Mouse (Mus musculus) T-cell, adult 2 months (primary cell): ENCODE measurements at regions not wholly inside any gene's neighbourhood (a gene's known extent, or its start where the extent isn't known, plus 50 kb on each side); places are given as distances from the start of the nearest gene placed in this dataset.

Experiments used
- DNase-seq: peaks from one replicate; pipeline ENCODE4 v3.0.0; 2022; ENCODE audit warnings: low spot score

DNA sequence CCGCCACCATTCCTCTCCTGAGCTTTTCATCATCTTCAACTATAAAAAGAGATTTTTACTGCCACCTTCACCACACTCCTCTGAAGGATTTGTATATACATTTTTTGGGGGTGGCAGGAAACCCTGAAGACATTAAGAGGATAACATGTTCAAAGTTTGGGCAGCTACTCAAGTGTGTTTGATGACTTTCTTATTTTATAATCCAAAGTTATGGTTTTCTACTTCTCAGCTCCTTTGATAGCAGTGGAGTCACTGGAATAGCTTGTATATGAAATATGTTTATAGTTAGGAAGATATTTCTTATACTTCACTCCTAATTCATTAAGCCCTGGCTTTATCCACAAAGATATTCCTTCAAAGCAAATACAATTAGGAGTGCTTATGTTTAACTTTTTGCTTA lies 229.5 kb upstream of the Lcorl start:
- no peak for DNase-seq

DNA sequence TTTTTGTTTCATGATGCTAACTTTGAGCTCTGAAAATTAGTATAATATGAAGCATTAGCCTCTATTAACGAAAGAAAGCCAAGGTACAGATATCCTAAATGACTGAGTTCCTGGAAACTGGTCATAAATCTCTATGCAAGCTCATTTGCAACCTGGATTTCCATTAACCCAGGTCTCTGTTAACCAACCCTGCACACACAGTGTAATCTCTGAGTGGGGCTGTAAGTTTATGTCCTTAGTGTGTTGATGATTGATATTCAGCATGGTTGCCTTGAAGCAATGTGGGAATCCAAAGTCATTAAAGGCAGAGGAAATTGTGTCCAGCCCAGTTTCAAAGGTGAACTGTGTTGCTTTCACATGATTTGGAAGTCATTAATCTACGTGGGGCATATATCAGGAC lies 225.9 kb upstream of the Lcorl start:
- DNase-seq: no peak

DNA sequence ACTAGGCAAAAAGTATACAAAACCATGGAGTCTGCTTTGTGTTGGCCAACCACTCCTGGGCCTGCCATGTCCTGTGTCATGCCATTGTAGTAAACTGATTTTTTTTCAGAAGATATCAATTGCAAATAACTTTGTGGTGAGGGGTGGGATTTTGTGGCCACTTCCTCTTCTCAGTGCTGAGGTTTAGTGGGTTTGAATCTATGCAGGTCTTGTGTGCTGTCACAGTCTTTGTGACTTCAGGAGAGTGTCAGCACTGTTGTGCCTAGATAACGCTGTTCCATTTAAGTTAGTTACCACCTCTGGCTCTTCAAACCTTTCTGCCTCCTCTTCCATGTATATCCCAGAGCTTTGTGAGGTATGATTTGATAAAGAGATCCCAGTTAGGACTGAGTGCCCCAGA lies 216.3 kb upstream of the Lcorl start:
- DNase-seq: no peak

DNA sequence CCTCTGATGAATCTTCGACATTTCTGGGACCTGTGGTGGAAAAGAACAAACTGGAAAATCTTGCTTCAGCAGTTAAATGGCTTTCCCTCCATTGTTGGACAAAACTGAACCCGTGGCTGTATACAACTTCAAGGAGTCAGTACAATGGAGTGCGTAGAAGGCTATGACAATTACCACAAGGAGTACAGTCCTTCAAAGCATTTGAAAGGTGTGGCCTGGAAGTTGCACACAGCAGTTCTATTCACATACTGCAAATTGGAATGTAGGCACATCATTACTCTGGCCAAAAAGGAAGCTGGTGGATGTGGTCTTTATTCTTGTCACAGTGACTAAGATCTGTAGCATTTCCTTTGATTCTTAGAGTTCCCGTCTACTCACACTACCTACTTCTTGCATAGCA lies 215.7 kb upstream of the Lcorl start:
- no peak for DNase-seq

DNA sequence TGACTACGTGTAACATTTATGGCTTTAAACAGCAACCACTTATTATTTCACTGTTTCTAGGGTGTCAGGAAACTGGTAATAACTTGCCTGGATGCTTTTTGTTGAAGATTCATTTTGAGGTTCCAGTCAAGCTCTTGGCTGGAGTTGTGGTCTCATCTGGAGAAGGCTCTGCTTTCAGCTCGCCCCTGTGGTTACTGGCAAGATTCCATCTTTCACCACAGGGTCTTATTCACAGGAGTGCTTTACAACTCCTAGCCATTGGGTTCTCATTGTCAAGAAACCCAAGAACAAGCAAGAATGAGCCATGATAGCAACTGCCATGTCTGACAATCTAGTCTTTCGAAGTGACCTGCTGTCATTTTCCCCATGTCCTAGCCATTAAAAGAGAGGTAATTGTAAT lies 202.5 kb upstream of the Lcorl start:
- no peak for DNase-seq

DNA sequence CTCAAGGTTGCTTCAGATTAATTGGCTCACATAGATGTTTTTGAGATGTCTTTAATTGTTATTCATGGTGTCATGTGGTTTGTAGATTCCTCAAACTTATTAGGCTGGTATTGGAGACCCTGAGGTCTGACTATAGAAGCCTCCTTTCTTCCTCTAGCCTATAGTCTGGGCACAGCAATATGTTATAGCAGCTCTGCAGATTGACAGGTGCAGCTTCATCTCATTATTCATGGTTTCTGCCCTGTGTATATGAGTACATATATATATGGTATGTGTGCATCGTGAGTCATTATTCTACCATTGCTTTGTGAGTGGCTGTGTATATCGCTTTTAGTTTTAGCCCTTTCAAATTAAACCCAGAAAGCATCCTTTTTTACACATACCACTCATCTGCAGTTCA lies 197.4 kb upstream of the Lcorl start:
- no peak for DNase-seq

DNA sequence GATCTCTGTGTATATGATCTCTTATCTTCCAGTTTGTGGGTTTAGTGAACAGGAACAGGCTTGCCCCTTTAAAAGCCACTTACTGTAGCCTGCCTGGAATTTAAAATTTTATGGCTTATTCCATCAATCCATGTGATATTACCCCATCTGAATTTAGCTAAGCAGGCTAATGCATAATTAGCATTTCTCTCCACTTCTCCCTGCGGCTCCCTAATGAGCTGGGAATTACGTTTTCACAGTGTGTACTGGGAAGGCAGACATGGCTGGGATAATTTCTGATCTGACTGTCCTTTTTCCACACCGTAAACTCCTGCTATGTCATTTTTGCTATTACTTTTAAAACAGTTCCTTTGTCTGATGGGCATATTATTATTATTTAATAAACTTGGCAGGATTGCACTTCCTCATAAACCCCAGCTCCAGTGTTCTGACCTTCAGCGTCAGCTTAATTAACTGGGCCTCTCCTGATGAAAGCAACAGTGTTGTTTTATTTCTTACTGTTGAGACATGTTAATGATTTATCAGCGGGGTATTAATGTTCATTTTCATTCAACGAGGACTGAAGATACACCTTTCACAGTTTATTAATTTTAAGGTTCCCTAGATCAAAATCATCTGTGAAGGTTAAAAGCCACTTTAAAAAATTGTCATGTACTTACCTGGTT lies 185.4 kb upstream of the Lcorl start:
- DNase-seq: no peak

DNA sequence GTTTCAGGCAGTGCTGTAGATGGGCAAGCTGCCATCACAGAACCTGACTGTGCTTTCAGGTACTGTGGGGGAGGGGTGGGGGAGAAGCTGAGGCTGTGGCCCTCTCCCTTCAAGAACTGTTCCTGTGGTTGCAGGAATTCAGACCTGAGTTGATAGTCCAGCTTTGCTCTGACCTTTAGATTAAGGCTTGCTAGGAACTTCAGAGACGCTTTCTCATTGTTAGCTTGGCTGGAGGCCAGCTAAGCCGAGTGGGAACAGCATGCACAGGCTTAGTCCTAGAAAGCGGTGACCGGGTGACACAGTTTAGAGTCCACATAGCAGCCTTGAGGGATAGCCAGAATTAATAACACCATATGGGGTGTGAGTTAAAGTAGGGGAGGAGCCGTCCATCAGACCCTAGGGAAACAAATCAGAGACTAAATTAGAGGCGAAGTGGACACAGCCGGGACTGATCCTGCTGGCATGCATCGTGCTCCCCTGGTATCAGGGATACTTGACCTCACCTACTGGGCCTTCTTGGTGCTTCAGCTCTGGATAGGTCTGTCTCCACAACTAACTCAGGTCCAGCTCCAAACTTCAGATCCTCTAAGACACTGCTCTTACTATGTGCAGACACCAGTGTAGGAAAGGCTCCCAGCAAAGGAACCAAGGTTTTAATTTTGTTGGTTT lies 175.7 kb upstream of the Lcorl start:
- DNase-seq: no peak

DNA sequence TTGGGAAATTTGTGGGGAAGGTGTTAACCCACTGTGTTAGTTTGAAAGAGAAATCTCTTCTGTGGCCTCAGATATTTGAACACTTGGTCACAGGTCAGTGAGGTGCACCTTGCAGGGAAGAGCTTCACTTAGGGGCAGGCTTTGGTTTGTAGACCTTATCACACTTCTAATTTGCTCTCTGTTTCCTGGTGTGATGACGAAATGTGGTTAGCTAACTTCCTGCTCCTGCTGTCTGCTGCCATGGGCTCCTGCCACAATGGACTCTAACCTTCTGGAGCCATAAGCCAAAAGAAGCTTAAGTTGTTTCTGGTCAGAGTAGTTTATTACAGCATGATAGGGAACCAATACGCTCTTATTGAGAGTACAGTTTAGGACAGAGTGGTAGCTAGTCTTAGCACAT lies 174.8 kb upstream of the Lcorl start:
- no peak for DNase-seq

DNA sequence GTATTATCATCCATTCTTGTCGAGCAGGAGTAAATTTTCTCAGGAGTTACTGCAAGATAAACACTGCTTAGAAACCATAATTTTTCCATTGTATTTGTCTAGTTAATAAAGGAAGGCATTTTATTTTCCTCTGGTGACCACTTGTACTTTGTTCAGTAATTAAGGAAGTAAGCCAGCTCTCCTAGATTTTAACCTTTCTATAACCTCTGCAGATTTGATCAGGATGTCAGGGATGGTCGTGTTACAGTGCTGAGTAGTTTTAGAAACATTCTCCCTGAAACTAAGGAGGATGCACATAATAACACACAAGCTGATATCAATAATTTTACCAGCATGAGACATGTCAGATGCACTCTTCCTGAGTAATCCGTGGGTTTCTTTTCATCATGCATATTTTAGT lies 166.7 kb upstream of the Lcorl start:
- no peak for DNase-seq

DNA sequence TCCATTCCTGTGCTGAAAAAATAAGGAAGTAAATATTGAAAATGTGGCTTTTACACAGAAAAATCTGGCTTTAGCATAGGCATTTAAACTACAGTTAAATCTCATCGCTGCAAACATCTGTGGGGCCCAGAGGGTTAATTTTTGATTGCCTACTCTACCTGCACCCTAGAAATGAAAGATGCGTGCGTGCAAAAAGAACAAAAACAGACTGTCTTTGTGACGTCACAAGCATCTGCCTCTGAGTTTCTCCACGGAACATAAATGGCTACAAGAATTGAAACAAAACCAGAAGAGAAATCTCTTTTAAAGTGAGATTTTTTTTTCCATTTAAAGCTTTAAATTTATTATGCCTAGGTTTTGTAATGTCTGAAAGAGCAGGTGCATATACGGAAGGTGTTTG lies 166.0 kb upstream of the Lcorl start:
- DNase-seq: no peak

DNA sequence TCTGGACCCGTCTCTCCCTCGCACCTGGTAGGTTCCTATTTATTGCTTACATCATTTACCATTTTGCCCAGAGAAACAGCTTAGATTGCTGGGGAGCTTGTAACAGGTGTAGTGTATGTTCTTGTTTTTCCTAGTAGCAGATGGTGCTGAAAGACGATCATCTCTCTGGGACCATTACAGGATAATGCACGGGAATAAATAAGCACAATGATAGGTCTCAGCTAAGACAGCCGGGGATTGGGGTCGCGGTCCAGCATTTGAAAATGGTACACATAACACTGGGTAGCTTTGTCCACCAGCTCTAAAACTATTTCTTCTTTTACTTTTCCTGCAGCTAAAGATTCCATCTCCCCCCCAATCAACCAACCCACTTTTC lies 164.6 kb upstream of the Lcorl start:
- no peak for DNase-seq

DNA sequence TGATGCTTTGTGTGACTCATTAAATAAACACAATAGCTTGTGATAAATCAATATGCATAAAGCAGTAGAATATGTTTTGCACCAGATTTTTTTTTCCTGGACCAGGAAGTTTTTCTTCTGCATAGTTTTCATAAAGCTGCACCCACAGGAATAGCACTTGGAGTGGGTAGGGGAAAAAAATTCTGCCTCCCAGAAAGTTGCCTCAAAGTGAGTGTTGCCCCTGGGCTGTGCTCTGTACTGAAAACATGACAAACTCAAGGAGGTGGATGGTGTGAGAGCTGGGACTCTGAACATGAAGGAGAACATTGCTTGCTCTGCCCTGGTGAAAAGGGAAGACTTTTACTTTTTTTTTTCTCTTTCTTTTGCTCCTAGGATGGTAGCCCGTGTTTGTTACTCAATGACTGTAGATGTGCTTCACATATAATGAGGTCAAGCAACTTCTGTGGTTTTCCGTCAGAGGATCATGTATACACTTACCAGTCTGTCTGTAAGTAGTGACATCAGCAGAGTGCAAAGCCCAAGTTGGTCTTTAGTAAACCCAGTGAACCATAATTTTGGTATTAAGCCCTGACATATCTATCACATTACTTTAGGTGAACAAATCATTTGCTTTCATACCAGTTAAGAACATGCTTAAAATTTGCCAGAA lies 164.1 kb upstream of the Lcorl start:
- no peak for DNase-seq

DNA sequence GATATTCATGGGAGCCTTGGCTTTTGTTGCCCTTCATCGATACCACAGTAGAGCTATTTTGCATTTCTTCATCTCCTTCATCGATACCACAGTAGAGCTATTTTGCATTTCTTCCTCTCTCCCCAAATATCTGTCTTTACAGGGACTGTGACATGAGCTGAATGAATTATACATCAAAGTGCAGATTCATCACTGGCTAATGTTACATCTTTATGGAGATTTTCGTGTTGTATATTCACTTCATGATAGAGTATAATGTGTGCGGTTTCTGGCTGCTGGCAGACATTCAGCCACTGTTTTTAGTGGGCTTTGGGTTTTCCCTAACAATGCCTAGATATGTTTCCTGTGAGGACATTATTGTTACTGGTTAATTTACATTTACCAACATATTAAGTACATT lies 162.8 kb upstream of the Lcorl start:
- no peak for DNase-seq

DNA sequence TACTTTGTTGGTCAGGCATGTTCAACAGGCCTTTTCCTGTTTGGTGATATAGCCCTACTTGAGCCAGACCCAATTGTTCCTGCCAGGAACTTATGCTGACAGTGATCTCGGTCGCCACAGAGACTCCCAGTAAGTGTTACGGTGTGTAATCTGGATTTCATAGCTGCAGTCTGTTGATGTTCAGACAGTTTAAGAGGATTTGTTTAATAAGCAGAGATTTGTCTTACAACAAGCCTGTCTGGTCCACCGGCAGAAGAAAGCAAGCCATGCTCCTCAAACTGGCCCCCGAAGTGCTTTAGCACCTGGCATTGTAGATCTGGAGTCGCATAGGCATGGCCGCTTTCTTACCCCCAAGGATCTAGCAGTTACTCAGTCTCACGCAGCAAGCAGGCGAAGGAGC lies 150.0 kb upstream of the Lcorl start:
- DNase-seq: no peak

DNA sequence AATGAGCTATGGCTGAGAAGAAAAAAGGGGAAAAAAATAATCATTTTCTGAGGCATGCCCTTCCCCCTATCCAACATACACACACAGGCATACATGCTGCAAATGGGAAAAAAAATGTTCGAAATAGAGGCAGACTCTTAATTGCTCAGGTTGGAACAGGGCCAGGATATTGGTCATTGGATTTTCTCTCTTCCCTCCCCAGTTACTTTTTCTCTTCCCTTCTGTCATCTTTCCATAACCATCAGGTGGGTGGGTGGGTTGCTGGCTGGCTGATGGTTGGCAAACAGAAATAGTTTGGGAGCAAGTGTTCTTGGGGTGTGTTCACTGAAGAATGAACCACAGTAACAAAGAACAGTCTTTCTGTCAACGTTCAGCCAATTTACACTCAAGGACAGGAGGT lies 149.3 kb upstream of the Lcorl start:
- no peak for DNase-seq

DNA sequence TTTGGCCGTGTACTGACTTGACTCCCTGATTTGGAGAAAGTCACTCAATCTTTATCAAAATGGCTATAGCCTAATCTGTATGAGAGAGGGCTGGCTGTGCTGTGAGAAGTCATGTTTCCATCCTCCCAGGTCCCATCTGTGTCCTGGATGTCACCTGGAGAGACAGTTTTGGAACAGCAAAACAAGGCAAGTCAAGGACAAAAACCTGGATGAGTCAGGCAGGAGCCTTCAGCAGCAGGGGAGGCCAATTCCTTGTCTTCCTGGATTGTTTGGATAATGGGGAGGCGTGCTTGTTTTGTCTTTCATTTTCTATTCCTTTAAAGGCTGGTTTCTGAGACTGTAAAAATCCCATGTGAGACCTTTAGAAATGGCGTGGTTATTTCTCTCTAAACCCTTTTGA lies 148.8 kb upstream of the Lcorl start:
- DNase-seq: no peak

DNA sequence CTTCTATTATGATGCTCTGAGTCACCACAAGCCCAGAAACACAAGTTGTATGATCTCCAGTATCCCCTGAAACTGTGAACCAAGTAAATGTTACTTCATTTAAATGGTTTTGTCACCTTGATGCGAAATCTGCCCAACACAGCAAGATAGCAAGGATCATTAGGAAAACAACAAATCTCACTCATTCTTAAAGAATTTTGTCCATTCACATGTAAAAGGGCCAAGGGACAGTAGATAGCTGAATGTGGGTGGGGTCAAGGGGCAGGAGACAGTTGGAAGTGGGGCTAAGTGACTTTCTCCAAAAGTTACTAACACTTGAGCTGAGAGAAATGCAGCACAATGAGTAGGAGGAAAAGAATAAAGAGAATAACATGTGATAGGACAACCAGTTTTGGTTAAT lies 148.2 kb upstream of the Lcorl start:
- no peak for DNase-seq

DNA sequence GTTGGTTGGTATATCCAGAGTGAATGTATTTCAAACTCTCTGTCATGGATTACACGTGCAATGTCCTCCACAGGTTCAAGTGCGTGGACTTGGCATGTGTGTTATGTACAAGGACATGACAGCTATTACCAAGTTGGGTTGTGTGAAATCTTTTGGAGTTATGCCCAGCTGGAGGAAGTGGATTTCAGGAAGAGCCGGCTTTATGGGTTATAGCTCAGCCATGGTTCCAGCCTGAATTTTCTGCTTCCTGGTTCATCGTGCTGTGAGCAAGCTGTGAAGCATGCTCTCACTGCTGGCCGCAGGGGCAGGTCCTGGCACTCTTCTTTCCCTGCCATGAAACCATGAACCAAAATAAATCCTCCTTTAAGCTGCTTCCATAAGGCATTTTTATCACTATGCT lies 144.6 kb upstream of the Lcorl start:
- no peak for DNase-seq

DNA sequence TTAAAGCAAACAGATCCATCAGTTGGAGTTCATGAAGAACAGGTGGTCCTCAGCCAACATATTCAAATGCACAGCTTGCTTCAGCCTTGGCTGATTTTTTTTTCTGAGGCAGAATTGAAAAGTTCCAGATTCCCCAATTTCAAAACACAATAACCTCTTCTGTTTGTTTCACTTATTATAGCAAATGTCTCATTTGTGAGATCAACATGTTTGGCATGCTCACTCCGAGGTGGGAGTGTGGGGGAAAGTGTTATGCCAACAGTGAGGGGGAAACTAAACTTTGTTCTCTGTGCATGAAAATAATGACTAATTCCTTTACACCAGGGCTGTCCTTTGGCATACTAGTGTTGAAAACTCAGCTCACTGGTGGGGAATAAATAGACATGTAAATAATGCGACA lies 100.4 kb upstream of the Lcorl start:
- no peak for DNase-seq

DNA sequence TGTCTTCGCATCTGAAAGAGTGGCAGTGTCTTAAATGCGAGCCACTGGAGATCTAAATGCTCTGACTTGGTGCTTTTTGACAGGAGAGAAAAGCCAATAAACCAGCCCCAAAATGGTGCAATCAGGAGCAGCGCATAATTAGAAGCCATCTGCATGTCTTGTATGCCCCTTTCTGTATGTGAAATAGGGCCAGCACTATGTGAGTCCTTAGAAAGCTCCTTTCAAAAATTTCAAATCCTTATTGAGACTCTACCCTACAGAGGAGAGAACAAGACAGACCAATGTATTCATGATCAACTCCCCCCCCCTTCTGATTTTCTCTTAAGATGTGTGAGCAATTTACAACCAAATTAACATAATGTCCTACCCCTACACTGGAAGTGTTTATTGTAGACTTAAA lies 86.6 kb upstream of the Lcorl start:
- no peak for DNase-seq

DNA sequence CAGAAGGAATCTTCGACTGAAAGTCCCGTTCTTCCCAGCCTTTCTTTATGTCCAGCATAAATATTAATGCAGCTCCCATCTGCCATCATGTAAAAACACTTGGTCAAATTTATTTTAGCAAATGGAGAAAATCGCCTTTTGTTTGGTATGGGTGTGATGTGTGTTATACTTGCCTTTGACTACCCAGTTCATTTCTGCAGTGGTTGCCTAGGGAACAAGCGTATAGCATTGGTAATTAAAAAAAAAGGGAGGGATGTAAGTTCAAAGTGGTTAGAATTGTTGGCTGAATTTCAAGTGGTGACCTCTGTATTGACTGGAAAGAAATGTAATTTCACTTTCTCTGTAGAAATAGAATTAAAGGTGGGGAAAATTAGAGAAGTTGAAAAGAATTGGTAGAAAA lies 75.6 kb upstream of the Lcorl start:
- no peak for DNase-seq

DNA sequence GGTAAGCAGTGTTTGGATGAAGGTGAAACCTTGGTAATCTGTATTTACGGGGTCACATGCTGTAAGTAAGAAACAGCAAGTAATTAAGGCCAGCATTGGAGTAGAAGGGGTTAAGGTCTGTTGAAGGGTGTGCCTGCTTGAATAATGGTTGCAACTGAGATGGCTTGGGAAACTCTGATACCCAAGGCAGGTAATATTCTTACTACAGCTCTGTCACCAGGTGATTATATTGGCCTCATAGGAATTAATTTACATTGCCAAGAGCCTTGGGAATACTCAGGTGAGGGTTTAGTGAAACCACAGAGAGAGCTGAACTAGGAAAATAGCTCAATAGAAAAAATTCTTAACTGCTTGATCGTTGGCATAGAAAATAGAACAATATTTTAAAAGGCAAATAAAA lies 73.8 kb upstream of the Lcorl start:
- DNase-seq: no peak

DNA sequence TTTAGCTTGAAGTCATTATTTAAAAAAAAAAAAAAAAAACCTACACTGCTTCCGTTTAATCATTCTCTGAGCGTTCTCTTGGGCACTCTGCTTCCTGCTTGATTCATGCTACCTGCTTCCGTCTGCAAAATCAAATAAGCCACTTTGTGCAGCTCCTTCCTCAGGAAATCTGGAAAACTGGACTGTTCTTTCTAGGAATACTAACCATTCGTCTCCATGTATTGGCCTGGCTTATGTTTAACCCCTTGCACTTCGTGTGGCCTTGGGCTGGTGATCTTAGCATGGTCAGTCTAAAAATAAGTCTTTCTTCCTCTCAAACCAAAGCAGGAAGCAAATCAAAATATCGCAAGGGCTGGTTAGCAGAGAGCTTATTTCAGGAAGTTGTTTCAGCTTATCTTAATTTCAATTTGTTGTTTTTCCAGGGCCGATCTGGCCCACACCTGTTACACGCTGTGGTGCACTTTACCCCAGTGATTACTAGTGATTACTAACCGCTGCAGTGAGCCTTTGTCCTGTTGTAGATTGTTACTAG lies 68.5 kb upstream of the Lcorl start:
- DNase-seq: peak; percentile 0
